Mouse (Mus musculus): ENCODE results near the gene Hnrnph3. TPM values are rescaled to one million over a fixed set of nuclear protein-coding genes. Genes with fewer than 3 reads are reported as not detected.
"Not testable (repeated sequence)": the region's sequence is repeated elsewhere in the genome, so short reads cannot be mapped to it uniquely, and the experiment has no call there.

Gene Hnrnph3
- polyA plus RNA-seq, 1 experiment from 2014 or later, result 140 TPM

DNA sequence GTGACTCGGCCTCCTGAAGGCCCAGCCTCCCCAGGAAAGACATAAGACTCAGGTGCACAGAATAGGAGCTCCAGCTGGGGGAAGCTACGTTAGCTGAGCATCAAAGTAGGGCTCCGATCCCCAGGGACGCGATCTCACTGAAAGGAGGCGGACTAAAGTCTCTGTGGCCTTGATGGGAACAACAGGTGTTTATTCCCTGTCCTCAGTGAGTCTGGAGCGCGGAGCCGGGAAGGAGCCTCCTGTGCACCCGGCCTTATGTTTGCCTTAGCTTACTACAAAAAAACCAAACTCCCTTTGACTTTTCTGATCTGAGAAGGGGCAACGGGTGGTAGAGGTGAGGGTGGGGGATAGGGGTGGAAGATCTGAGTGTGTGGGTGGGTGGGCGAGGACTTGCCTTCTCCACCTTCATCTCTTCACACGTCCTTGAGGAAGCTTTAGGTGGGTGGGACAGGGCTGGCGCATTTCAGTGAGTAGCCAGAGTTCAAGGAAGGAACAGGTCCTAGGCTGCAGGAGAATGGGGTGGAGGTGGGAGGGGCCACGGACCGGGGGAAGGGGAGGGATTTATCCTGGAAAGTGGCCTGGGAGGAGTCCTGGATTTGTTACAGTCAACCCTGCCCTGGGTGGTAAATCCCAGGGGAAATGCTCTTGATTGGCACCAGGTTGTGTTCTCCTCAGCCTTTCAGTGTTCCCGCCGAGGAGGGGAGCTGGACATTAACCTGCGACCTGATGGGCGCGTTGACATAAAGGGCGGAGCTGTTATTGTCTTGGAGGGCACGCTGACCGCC lies 33.1 kb upstream of the Hnrnph3 start:
- Histone ChIP-seq H3K27me3 (ENCODE audit: control insufficient read depth, insufficient read depth, low read depth, low read length) (no peaks in the 10 kb centered on the region), H3K9me3 (replicated peaks; ENCODE audit: control insufficient read depth, low read length, poor library complexity, severe bottlenecking) (no peaks in the 10 kb centered on the region), H3K9ac (ENCODE audit: low read depth, low read length) (no peak overlapping the region), H3K27ac (ENCODE audit: low read length) (no peak overlapping the region), H3K4me2 (ENCODE audit: low read length) (no peak overlapping the region), H3K36me3 (ENCODE audit: control insufficient read depth, insufficient read depth, low read length) (no peaks in the 10 kb centered on the region), H3K4me1 (ENCODE audit: control insufficient read depth, insufficient read depth, low read length) (no peaks in the 10 kb centered on the region), H3K4me3 (ENCODE audit: low read depth, low read length) (no peak overlapping the region)
- WGBS, result 43% methylated on average over 24 of the region's 24 CpGs
- ATAC-seq, result no peak

- Histone ChIP-seq H3K4me1 (ENCODE audit: control insufficient read depth, insufficient read depth, low read length) (no peaks in the 10 kb centered on the region), H3K27ac (ENCODE audit: low read length) (no peak overlapping the region), H3K4me3 (ENCODE audit: low read depth, low read length) (no peak overlapping the region), H3K36me3 (ENCODE audit: control insufficient read depth, insufficient read depth, low read length) (no peaks in the 10 kb centered on the region), H3K9ac (ENCODE audit: low read depth, low read length) (no peak overlapping the region), H3K4me2 (ENCODE audit: low read length) (no peak overlapping the region), H3K27me3 (ENCODE audit: control insufficient read depth, insufficient read depth, low read depth, low read length) (no peaks in the 10 kb centered on the region), H3K9me3 (replicated peaks; ENCODE audit: control insufficient read depth, low read length, poor library complexity, severe bottlenecking) (no peaks in the 10 kb centered on the region)
- ATAC-seq, result no peak
- 75% methylated on average over 2 of the region's 2 CpGs for WGBS
These were observed 30.6 kb upstream of the Hnrnph3 start for GRCm38 (mm10) chr10:63054586-63054985.

- H3K27ac ChIP-seq (ENCODE audit: low read length); H3K27me3 ChIP-seq (ENCODE audit: control insufficient read depth, insufficient read depth, low read depth, low read length); H3K9me3 ChIP-seq (replicated peaks; ENCODE audit: control insufficient read depth, low read length, poor library complexity, severe bottlenecking); H3K4me2 ChIP-seq (ENCODE audit: low read length); H3K36me3 ChIP-seq (ENCODE audit: control insufficient read depth, insufficient read depth, low read length); ATAC-seq; H3K9ac ChIP-seq (ENCODE audit: low read depth, low read length); H3K4me3 ChIP-seq (ENCODE audit: low read depth, low read length); H3K4me1 ChIP-seq (ENCODE audit: control insufficient read depth, insufficient read depth, low read length): not testable (repeated sequence)
- 85% methylated on average over 6 of the region's 6 CpGs for WGBS
These were observed 30.1 kb upstream of the Hnrnph3 start for GRCm38 (mm10) chr10:63054071-63054470.

GRCm38 (mm10) chr10:63053007-63053406 lies 29.0 kb upstream of the Hnrnph3 start:
- ATAC-seq, result no peak
- Histone ChIP-seq H3K9ac (ENCODE audit: low read depth, low read length) (no peak overlapping the region), H3K27ac (ENCODE audit: low read length) (no peak overlapping the region), H3K36me3 (ENCODE audit: control insufficient read depth, insufficient read depth, low read length) (no peaks in the 10 kb centered on the region), H3K4me1 (ENCODE audit: control insufficient read depth, insufficient read depth, low read length) (no peaks in the 10 kb centered on the region), H3K9me3 (replicated peaks; ENCODE audit: control insufficient read depth, low read length, poor library complexity, severe bottlenecking) (no peaks in the 10 kb centered on the region), H3K4me3 (ENCODE audit: low read depth, low read length) (no peak overlapping the region), H3K4me2 (ENCODE audit: low read length) (no peak overlapping the region), H3K27me3 (ENCODE audit: control insufficient read depth, insufficient read depth, low read depth, low read length) (no peaks in the 10 kb centered on the region)
- 61% methylated on average over 6 of the region's 6 CpGs for WGBS

- 81% methylated on average over 6 of the region's 6 CpGs for WGBS
- H3K9me3 ChIP-seq (replicated peaks; ENCODE audit: control insufficient read depth, low read length, poor library complexity, severe bottlenecking), result no peaks in the 10 kb centered on the region
- H3K4me3 ChIP-seq (ENCODE audit: low read depth, low read length), result no peak overlapping the region
- no peak overlapping the region for H3K4me2 ChIP-seq (ENCODE audit: low read length)
- H3K4me1 ChIP-seq (ENCODE audit: control insufficient read depth, insufficient read depth, low read length), result no peaks in the 10 kb centered on the region
- ATAC-seq, result no peak
- no peaks in the 10 kb centered on the region for H3K36me3 ChIP-seq (ENCODE audit: control insufficient read depth, insufficient read depth, low read length)
- no peaks in the 10 kb centered on the region for H3K27me3 ChIP-seq (ENCODE audit: control insufficient read depth, insufficient read depth, low read depth, low read length)
- H3K27ac ChIP-seq (ENCODE audit: low read length), result no peak overlapping the region
- no peak overlapping the region for H3K9ac ChIP-seq (ENCODE audit: low read depth, low read length)
These were observed 28.0 kb upstream of the Hnrnph3 start for GRCm38 (mm10) chr10:63052011-63052410.

DNA sequence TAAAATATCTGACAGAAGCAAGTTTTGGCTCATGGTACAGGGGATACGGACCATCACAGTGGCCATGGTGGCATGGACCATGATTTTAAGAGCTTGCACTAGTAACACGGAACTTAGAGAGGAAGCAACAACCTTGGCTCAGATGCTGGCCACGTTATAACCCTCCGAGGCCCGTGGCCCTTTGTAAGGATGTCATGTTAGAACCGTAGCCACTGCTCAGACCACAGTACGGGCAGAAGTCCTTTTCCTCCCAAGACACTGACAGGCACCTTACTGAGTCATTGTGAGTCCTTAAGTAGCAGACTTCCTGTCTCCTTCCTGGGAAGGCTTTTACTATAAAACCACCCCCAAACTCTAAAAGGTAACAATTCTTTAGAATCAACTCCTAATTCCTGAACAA lies 27.2 kb upstream of the Hnrnph3 start:
- H3K36me3 ChIP-seq (ENCODE audit: control insufficient read depth, insufficient read depth, low read length), result no peaks in the 10 kb centered on the region
- 67% methylated on average over 7 of the region's 7 CpGs for WGBS
- H3K9ac ChIP-seq (ENCODE audit: low read depth, low read length), result no peak overlapping the region
- no peaks in the 10 kb centered on the region for H3K27me3 ChIP-seq (ENCODE audit: control insufficient read depth, insufficient read depth, low read depth, low read length)
- no peaks in the 10 kb centered on the region for H3K9me3 ChIP-seq (replicated peaks; ENCODE audit: control insufficient read depth, low read length, poor library complexity, severe bottlenecking)
- H3K4me3 ChIP-seq (ENCODE audit: low read depth, low read length), result no peak overlapping the region
- H3K4me1 ChIP-seq (ENCODE audit: control insufficient read depth, insufficient read depth, low read length), result no peaks in the 10 kb centered on the region
- no peak overlapping the region for H3K4me2 ChIP-seq (ENCODE audit: low read length)
- H3K27ac ChIP-seq (ENCODE audit: low read length), result no peak overlapping the region
- no peak for ATAC-seq

DNA sequence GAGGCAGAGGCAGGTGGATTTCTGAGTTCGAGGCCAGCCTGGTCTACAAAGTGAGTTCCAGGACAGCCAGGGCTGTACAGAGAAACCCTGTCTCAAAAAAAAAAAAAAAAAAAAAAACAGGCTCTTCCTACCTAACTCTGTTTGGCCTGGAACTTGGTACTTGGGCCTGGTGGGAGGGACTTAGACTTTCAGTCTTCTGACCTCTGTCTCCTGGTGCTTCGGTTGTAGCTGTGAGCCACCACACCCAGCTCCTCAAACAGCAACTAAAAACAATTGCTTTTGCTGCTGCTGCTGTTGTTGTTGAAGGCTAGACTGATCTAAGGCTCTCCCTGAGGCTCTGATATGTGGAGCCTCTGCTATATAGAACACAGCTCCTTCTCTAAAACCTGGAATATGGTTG lies 25.1 kb upstream of the Hnrnph3 start:
- Histone ChIP-seq H3K9me3 (replicated peaks; ENCODE audit: control insufficient read depth, low read length, poor library complexity, severe bottlenecking) (no peaks in the 10 kb centered on the region), H3K4me3 (ENCODE audit: low read depth, low read length) (no peak overlapping the region), H3K36me3 (ENCODE audit: control insufficient read depth, insufficient read depth, low read length) (no peaks in the 10 kb centered on the region), H3K4me1 (ENCODE audit: control insufficient read depth, insufficient read depth, low read length) (no peaks in the 10 kb centered on the region), H3K27ac (ENCODE audit: low read length) (no peak overlapping the region), H3K4me2 (ENCODE audit: low read length) (no peak overlapping the region), H3K27me3 (ENCODE audit: control insufficient read depth, insufficient read depth, low read depth, low read length) (no peaks in the 10 kb centered on the region), H3K9ac (ENCODE audit: low read depth, low read length) (no peak overlapping the region)
- 78% methylated on average over 2 of the region's 2 CpGs for WGBS
- ATAC-seq, result no peak

DNA sequence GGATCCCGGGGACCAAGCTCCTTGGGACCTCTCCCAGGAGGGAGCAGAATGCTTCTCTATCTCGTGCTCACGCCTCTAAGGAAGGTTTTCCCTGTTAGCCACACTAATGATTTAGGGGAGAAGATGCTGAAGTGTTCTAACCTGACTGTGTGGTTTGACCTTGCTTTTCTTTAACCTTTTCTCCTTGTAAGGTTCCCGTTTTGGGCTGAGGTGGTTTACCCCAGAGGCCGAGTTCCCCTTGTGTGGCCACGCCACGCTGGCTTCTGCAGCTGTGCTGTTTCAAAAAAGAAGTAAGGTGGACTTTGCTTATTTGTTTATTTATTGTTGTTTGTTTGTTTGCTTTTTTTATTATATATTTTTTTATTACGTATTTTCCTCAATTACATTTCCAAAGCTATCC lies 23.7 kb upstream of the Hnrnph3 start:
- Histone ChIP-seq H3K36me3 (ENCODE audit: control insufficient read depth, insufficient read depth, low read length) (no peaks in the 10 kb centered on the region), H3K4me2 (ENCODE audit: low read length) (no peak overlapping the region), H3K27ac (ENCODE audit: low read length) (no peak overlapping the region), H3K9ac (ENCODE audit: low read depth, low read length) (no peak overlapping the region), H3K4me3 (ENCODE audit: low read depth, low read length) (no peak overlapping the region), H3K9me3 (replicated peaks; ENCODE audit: control insufficient read depth, low read length, poor library complexity, severe bottlenecking) (no peaks in the 10 kb centered on the region), H3K27me3 (ENCODE audit: control insufficient read depth, insufficient read depth, low read depth, low read length) (no peaks in the 10 kb centered on the region), H3K4me1 (ENCODE audit: control insufficient read depth, insufficient read depth, low read length) (no peaks in the 10 kb centered on the region)
- ATAC-seq, result no peak
- 87% methylated on average over 8 of the region's 8 CpGs for WGBS

DNA sequence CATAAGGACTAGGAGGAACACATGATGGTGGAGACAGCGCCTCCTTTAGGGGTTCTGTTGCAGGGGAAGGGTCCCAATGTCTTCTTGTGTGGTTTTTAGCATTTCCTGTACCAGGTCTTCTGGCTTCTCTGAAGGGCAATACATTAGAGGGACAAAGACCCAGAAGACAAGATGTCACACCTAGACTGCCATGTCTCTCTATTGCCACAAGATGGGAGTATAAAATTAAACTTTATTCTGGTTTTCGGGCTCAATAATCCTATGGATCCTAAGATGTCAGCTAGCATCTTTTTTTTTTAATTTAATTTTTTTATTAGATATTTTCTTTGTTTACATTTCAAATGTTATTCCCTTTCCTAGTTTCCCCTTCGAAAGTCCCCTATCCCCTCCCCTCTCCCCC lies 19.1 kb upstream of the Hnrnph3 start:
- no peak overlapping the region for H3K4me3 ChIP-seq (ENCODE audit: low read depth, low read length)
- H3K27me3 ChIP-seq (ENCODE audit: control insufficient read depth, insufficient read depth, low read depth, low read length), result no peaks in the 10 kb centered on the region

More for the DNA sequence above, 19.1 kb upstream of the Hnrnph3 start:
- Histone ChIP-seq H3K9ac (ENCODE audit: low read depth, low read length) (no peak overlapping the region), H3K9me3 (replicated peaks; ENCODE audit: control insufficient read depth, low read length, poor library complexity, severe bottlenecking) (no peaks in the 10 kb centered on the region), H3K27ac (ENCODE audit: low read length) (no peak overlapping the region), H3K36me3 (ENCODE audit: control insufficient read depth, insufficient read depth, low read length) (no peaks in the 10 kb centered on the region), H3K4me1 (ENCODE audit: control insufficient read depth, insufficient read depth, low read length) (no peaks in the 10 kb centered on the region), H3K4me2 (ENCODE audit: low read length) (no peak overlapping the region)
- no peak for ATAC-seq
- 64% methylated on average over 3 of the region's 3 CpGs for WGBS
